Mouse (Mus musculus) retina, adult 2 months (tissue): Measurements from ENCODE around the gene Ets1.

ENCODE experiments used
- DNase-seq: peaks from one replicate; pipeline ENCODE4 v3.0.0-alpha.2; 2012; ENCODE audit warnings: low read depth, low spot score

The Ets1 gene

DNA sequence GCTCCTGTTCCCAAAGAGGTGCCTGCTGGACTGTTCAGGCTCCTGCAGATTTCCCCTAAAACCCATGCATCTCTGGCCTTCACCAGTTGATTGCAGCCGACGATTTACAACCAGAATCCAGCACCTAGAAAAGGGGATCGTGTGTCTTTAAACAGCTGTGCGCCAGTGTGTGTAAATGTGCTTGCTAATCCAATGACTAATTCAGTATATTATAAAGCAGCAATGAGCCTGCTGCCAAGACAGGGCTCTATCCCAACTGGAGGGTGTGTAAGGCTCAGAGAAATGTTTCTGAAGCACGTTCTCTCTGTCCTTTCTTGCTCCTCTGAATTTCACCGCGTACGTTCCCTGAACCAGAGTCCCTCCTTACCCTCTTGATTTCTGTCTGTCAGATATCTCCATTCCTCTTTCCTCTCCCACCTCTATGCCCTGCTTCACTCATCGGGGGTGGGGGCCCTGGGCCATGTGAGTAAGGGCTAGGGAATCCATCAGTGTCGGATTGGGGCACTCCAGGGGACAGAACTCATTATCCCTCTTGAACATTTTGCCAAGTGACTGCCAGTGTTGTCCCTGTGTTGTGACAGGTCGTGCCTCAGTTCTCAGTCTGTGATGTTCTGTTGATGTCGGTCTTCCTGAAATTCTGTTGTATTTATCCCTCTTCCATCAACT lies 75.1 kb downstream of the Ets1 start:
- DNase-seq = no peak

GRCm38 (mm10) chr9:32711768-32712167 lies 75.7 kb downstream of the Ets1 start:
- no peak for DNase-seq

GRCm38 (mm10) chr9:32712383-32712910 lies 76.4 kb downstream of the Ets1 start:
- no peak for DNase-seq

GRCm38 (mm10) chr9:32713106-32713505 lies 77.1 kb downstream of the Ets1 start:
- no peak for DNase-seq

GRCm38 (mm10) chr9:32713790-32714189 lies 77.8 kb downstream of the Ets1 start:
- no peak for DNase-seq

DNA sequence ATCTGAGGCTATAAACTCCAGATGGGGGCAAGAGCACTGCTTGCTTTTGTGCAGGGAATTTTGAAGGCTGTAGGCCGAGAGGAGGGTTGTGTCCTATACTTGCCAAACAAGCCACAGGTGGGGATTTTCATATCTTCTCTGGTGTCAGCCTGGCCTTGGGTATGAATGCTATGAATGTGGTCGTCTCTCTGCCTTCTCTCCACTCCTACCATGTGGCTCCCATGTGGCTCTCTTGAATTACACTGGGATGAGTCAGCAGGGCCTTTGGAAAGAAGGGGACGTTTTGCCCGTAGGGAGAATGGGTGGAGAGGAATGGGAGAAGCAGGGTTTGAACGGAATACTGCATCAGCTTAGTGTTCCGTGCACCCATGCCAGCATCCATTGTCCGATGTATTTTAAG lies 78.5 kb downstream of the Ets1 start:
- no peak for DNase-seq

- no peak for DNase-seq
Measured at GRCm38 (mm10) chr9:32715806-32716466, 79.9 kb downstream of the Ets1 start.

- no peak for DNase-seq
Measured at GRCm38 (mm10) chr9:32717268-32717920, 81.4 kb downstream of the Ets1 start.

GRCm38 (mm10) chr9:32717931-32718820 lies 82.2 kb downstream of the Ets1 start:
- DNase-seq = no peak

- no peak for DNase-seq
Measured at GRCm38 (mm10) chr9:32718868-32719267, 82.8 kb downstream of the Ets1 start.

DNA sequence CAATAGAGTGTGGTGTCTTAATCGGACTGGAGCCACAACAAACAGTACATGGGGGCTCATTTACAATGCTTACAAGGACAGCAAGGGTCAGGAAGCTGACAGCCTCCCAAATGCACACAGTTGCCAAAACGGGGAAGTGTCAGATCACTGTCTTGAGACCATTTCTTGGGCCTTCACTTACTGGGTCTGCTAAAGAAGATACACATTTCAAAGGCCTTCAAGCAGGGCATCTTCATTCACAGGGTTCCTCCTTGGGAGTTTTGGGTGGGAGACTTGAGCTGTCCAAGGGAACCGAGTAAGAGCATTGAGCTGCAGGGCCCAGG lies 83.9 kb downstream of the Ets1 start:
- no peak for DNase-seq

DNA sequence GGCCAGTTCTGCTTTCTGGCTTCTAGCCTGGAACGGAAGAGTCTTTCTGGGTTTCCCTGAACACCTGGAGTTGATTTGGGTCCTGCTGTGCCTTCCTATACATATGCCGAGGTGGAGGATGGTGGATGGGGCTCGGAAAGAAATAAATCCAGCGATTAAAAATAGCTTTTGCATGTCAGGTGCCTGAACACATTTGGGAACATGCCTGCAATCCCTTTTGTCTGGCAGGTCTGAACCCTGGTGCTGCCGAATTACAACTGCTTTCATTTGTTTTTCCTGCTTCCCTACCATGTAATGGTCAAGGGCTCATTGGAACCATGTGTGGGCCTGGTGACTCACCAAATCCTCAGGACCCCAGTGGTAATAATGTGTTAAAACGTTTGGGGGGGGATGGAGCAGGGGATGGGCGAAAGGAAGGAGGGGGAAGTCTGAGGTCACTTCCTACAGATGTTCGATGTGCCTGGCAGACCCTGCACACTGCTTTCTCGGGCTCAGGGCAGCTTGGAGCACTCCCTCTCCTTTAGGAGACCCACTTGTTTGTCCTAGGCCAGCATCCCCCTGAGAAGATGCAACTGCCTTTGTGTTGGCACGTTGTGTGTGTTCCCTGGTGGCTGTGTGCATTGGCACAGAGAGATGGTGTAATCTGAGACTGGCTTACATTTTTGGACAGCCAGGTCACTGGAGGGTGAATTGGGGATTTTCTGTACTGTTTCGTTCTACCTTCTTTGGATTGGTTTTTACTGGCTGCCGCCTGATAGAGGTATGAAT lies 84.4 kb downstream of the Ets1 start:
- no peak for DNase-seq

- no peak for DNase-seq
Measured at GRCm38 (mm10) chr9:32721081-32721480, 85.1 kb downstream of the Ets1 start.

GRCm38 (mm10) chr9:32722205-32722604 lies 86.2 kb downstream of the Ets1 start:
- no peak for DNase-seq

GRCm38 (mm10) chr9:32722969-32723368 lies 86.9 kb downstream of the Ets1 start:
- DNase-seq = no peak

DNA sequence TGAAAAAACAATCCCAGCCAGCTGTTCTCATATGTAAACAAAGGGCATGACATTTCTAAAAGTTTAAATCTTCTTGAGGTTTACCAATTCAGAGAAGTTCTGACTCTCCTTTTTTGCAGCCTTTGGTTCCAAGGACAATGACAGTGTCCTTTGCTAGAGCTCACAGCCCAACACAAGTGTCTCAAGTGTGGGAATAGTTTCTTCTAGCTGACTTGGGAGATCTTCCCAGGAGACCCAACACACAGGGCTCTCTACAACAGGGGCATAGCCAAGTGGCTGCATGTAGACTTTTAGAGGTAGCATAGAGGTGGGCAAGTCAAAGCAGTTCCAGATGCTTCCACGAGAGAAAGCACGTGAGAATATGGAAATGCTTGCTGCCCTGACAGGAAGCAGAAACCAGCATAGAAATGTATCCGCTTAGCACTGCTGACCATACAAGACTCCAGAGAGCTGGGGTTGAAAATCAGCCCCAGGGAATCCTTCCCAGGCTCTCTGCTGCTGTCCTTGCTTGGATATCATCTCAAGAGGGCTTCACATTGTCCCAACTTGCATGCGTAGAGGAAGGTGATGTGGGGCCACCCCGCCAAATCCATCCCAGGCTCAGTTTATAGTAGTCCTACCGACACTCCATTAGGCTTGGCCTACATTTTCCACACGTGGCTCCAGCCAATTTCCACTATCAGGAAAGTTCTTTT lies 88.3 kb downstream of the Ets1 start:
- DNase-seq = no peak

DNA sequence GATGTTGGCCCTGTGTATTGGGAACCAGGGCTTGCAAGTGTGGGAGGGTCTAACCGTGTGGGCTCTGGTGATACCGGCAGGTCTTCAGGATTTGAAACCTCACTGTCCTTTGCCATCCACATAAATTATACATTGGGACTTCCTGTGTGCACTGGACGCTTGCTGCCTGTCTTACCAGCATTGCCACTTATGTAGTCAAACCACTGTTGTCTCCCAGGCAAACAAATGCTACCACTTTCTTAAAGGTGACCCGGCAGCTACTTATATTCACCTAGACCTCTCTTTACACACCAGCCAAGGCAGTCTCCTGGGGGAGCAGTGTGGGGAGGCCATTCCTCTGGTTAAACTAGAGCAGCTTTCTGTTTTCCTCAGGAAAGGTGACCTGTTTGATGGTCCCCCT lies 89.9 kb downstream of the Ets1 start:
- DNase-seq = no peak

DNA sequence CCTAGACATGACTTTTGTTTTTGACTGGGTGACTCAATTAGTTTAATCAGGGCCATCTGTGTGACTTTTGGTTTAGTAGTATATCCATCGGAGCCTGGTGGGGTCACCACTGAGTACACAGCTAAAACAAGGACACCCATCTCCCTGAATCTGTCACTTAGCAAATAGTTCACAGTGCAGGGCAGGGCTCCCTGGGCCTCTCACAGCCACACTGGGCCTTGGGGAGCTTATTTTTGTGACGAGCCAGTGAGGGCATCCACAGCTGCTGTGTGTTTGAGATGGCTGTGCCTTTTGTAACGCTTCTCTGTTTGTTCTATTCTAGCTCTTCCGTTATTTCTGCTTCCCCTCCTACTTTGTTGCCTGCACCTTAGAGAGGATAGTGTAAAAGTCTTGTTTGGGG lies 90.6 kb downstream of the Ets1 start:
- no peak for DNase-seq

- DNase-seq = no peak
Measured at GRCm38 (mm10) chr9:32727058-32727457, 91.0 kb downstream of the Ets1 start.

GRCm38 (mm10) chr9:32728306-32728705 lies 92.3 kb downstream of the Ets1 start:
- no peak for DNase-seq

DNA sequence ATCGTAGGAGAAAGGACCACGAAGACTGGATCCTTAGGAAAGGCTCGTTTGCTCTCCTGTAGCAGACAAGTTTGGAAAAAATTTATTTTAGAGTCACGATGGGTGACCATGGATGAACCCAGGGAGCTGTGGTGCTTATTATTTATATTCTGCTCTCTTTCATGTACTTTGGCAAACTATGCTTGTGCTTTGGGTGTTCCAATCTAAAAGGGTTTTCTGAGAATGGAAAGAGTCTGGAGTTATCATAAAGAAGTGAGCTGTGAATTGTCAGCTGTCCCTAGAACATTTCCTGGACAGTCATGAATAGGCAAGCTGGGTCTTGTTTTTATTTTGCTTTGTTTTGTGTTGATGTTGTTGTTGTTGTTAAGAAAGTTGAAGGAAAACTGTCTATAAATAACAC lies 92.8 kb downstream of the Ets1 start:
- no peak for DNase-seq
